Mouse (Mus musculus): Measurements from ENCODE around the gene Vmn1r157. TPM values are rescaled to one million over a fixed set of nuclear protein-coding genes. Genes with fewer than 3 reads are reported as not detected.
"Not testable (repeated sequence)": the region's sequence is repeated elsewhere in the genome, so short reads cannot be mapped to it uniquely, and the experiment has no call there.

Gene Vmn1r157
- polyA plus RNA-seq (2011; ENCODE audit: insufficient read length, low read depth, missing spikeins), result not detected in 2 replicates

- H3K4me3 ChIP-seq (ENCODE audit: insufficient read depth, low read length), result not testable (repeated sequence)
Measured at GRCm38 (mm10) chr7:22761397-22761796, at the start of gene Vmn1r157. TSS of gene Vmn1r157 (plus strand) at chr7:22761697.

GRCm38 (mm10) chr7:22719610-22720009 lies 41.9 kb upstream of the Vmn1r157 start, which contains the start of gene Gm4567:
TSS of gene Gm4567 (minus strand) at chr7:22719710.
- not testable (repeated sequence) for H3K4me3 ChIP-seq (ENCODE audit: insufficient read depth, low read length); H3K27ac ChIP-seq (ENCODE audit: insufficient read depth, low read length); H3K4me1 ChIP-seq (ENCODE audit: control insufficient read depth, insufficient read depth, low read length)

More at GRCm38 (mm10) chr7:22761397-22761796, at the start of gene Vmn1r157:
- not testable (repeated sequence) for H3K4me1 ChIP-seq (ENCODE audit: control insufficient read depth, insufficient read depth, low read length); H3K27ac ChIP-seq (ENCODE audit: insufficient read depth, low read length)

- H3K4me1 ChIP-seq (ENCODE audit: control insufficient read depth, insufficient read depth, low read length); H3K27ac ChIP-seq (ENCODE audit: insufficient read depth, low read length); H3K4me3 ChIP-seq (ENCODE audit: insufficient read depth, low read length): not testable (repeated sequence)
Measured at GRCm38 (mm10) chr7:22775981-22776380, 14.5 kb downstream of the Vmn1r157 start.

GRCm38 (mm10) chr7:22790682-22791081 lies 29.2 kb downstream of the Vmn1r157 start, which contains the start of gene Vmn1r158:
TSS of gene Vmn1r158 (minus strand) at chr7:22790782.
- H3K4me3 ChIP-seq (ENCODE audit: insufficient read depth, low read length); H3K27ac ChIP-seq (ENCODE audit: insufficient read depth, low read length); H3K4me1 ChIP-seq (ENCODE audit: control insufficient read depth, insufficient read depth, low read length): not testable (repeated sequence)

Other genes starting within 250 kb of the Vmn1r157 start
- not detected in 2 replicates for gene Vmn1r152, start 238.7 kb upstream of the Vmn1r157 start, polyA plus RNA-seq (2011; ENCODE audit: insufficient read length, low read depth, missing spikeins)
- not detected in 2 replicates for gene Gm8677, start 226.8 kb upstream of the Vmn1r157 start, polyA plus RNA-seq (2011; ENCODE audit: insufficient read length, low read depth, missing spikeins)
- not detected in 2 replicates for gene Gm4201, start 196.4 kb upstream of the Vmn1r157 start, polyA plus RNA-seq (2011; ENCODE audit: insufficient read length, low read depth, missing spikeins)
- not detected in 2 replicates for gene Gm4565, start 173.6 kb upstream of the Vmn1r157 start, polyA plus RNA-seq (2011; ENCODE audit: insufficient read length, low read depth, missing spikeins)
- not detected in 2 replicates for gene Vmn1r155, start 103.7 kb upstream of the Vmn1r157 start, polyA plus RNA-seq (2011; ENCODE audit: insufficient read length, low read depth, missing spikeins)
- gene Gm8693, start 69.4 kb upstream of the Vmn1r157 start, polyA plus RNA-seq (2011; ENCODE audit: insufficient read length, low read depth, missing spikeins), result not detected in 2 replicates
- not detected in 2 replicates for gene Gm4567, start 42.0 kb upstream of the Vmn1r157 start, polyA plus RNA-seq (2011; ENCODE audit: insufficient read length, low read depth, missing spikeins)
- not detected in 2 replicates for gene Vmn1r158, start 29.1 kb downstream of the Vmn1r157 start, polyA plus RNA-seq (2011; ENCODE audit: insufficient read length, low read depth, missing spikeins)
- gene Vmn1r159, start 81.9 kb downstream of the Vmn1r157 start, polyA plus RNA-seq (2011; ENCODE audit: insufficient read length, low read depth, missing spikeins), result not detected in 2 replicates
- not detected in 2 replicates for gene Vmn1r160, start 109.5 kb downstream of the Vmn1r157 start, polyA plus RNA-seq (2011; ENCODE audit: insufficient read length, low read depth, missing spikeins)
- not detected in 2 replicates for gene Gm4214, start 223.0 kb downstream of the Vmn1r157 start, polyA plus RNA-seq (2011; ENCODE audit: insufficient read length, low read depth, missing spikeins)